Mouse (Mus musculus) neutrophil, adult 65 days (primary cell): ENCODE data around the gene Pakap. TPM values are rescaled to one million over a fixed set of nuclear protein-coding genes. Genes with fewer than 3 reads are reported as not detected.

ENCODE experiments used
- total RNA-seq: library from RNA; stranded (reverse); gene quantifications from 2 replicates; pipeline ENCODE4 v1.2.4, GENCODE M21; 2023

Pakap gene
- total RNA-seq: 0.13 and 0.18 TPM in 2 replicates

DNA sequence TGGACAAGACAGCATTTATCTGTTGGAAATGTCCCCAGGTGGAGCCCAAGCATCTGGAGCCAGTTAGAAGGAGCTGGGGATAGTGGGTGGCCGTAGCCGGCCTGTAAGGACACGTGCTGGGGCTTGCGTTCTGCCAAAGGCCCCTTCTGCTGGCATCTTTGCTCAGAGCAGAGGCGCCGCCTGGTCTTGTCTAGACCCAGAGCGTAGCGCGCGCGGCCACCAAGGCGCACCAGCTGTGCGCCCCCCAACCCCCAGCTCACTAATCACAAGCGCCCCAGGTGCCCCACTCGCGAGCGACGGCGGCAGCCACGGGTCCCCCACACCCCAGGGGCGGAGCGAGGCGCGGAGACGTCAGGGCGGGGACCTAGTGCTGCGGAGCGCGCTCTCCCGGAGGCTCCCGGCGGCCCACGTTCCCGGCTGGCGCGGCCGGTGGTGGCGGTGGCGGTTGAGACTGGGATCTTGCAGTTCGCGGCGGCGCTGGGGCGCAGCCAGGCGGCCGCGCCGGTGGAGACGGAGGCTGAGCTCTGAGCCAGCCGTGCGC, at the start of gene Pakap:
Gene Pakap (plus strand): TSS at position 514 of the 541 bp plus-strand sequence.

GRCm38 (mm10) chr4:57717354-57717753, 149.4 kb downstream of the Pakap start, which contains the start of gene Akap2:
Akap2 (plus strand) TSS chr4:57717657.

GRCm38 (mm10) chr4:57916201-57916661, 348.3 kb downstream of the Pakap start, which contains the start of gene D630039A03Rik:
D630039A03Rik (minus strand) TSS chr4:57916297.

Other genes with a start within 250 kb of the Pakap start
- gene Palm2, start 133.9 kb upstream of the Pakap start, total RNA-seq: not detected in 2 replicates
- 0.19 and 0.64 TPM in 2 replicates for gene Akap2, start 149.5 kb downstream of the Pakap start, total RNA-seq